Mouse (Mus musculus) heart, postnatal 0 days (tissue): ENCODE measurements around the gene Epha4.

Experiments
- CTCF ChIP-seq: IDR thresholded peaks from 2 replicates; pipeline ENCODE4 v1.5.1; 2016; ENCODE audit warnings: antibody characterized with exemption, control low read depth, low read depth
- EP300 ChIP-seq: IDR thresholded peaks from 2 replicates; pipeline ENCODE4 v1.6.1; 2016; ENCODE audit warnings: antibody characterized with exemption, low read depth

GRCm38 (mm10) chr1:77501363-77501933 is 13.4 kb downstream of the Epha4 start:
- no peak for TF ChIP-seq EP300
- no peak for TF ChIP-seq CTCF
